Mouse (Mus musculus) erythroid progenitor cell, adult 5-6 weeks (primary cell): ENCODE measurements around the gene Cd4. TPM values are rescaled to one million over a fixed set of nuclear protein-coding genes. Genes with fewer than 3 reads are reported as not detected.

Experiments
- ATAC-seq: replicated peaks from 2 replicates; pipeline ENCODE4 v1.8.0; 2016; ENCODE audit warnings: moderate number of reproducible peaks, mild to moderate bottlenecking, moderate TSS enrichment, inconsistent platforms; ENCODE audit not compliant: poor library complexity, low FRiP score, severe bottlenecking
- total RNA-seq, 2 experiments: library from RNA; stranded (forward) in 1 of 2; stranded (reverse) in 1 of 2; fragments of 150-400 nt in 1 of 2; fragments of 186-747, 209-891 nt in 1 of 2; gene quantifications; 2 replicates each; pipeline versions ENCODE4 v1.2.3 to v1.2.4; 2015 to 2017; ENCODE audit warnings: low replicate concordance in 2 of 2

The Cd4 gene
- total RNA-seq (2015; ENCODE audit: low replicate concordance) (4.3 and 12.2 TPM in 2 replicates), total RNA-seq (2017; ENCODE audit: low replicate concordance) (5.0 and 6.8 TPM in 2 replicates)

DNA sequence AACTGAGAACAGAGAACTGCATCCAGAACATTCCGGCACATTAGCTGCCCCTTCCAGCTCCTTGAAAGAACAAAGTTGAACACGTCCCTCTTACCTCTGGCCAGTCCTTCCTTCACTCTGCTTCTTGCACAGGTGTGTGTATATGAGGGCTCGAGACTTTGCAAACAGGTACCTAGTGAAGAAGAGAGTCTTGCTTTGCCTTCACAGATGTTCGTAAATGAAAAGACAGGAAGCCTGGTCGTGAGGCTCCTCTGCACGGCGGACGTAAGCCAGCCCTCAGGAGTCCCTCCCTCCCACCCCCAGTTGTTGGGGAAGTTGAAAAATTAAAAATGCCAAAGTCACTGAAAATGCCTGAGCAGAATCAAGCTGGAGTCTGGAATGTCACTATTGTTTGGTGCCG lies at the start of gene Cd4:
Gene Cd4 (minus strand): TSS at position 236 of the 400 bp plus-strand sequence.
- ATAC-seq: no peak

DNA sequence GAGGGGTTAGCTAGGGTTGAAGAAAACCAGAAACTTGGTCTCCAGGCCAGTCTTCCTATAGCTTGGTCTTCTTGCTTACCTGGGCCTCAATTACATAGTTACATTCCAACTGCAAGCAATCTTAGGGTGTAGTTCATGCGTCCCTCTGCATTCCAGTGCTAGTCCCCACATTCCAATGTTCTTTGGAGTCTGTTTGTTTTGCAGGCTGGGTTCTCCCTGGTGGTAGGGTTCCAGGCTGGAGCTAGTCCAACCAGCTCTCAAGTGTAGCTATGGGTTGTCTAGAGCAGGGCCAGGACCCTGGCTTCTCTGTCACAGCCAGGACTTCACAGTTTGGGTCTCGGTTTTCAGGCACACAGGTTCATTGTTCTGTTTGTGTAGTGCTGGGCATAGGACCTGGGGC lies 49.5 kb upstream of the Cd4 start:
- no peak for ATAC-seq

DNA sequence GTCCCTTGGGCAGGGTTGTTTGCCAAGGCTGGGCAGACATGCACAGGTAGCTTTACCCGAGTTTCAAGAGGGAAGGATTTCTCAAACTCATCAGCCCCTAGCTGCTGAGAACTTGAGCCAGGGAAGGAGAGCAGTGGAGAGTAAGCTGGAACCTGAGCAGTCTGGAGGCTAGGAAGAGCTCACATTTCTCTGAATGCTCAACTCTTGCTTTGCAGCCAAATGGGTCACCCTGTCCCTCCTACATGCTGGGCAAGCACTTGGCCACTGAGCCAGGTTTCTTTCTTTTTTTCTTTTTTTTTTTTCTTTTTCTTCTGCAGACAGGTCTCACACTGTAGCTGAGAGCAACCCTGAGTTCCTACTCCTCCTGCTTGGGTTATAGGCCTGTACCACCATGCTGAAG lies 48.7 kb upstream of the Cd4 start:
- ATAC-seq: no peak

DNA sequence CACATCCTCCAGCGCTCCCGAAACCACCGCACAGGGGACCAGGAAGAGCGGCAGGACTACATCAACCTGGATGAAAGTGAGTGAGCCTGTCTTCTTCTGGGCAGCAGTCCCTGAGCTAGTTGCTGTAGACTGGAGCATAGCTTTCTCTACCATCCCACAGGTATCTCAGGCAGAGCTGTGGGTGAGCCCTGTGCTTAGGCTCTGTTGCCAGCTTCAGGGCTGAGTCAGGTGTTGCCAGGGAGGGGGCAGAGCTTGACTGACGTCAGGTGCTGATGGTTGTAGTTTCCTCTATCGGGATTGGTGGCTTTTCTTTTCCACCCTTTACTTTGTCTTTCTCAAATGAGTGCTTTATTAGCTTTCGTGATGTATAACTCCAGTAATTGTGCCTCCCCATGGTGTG lies 46.6 kb upstream of the Cd4 start:
- ATAC-seq: no peak

DNA sequence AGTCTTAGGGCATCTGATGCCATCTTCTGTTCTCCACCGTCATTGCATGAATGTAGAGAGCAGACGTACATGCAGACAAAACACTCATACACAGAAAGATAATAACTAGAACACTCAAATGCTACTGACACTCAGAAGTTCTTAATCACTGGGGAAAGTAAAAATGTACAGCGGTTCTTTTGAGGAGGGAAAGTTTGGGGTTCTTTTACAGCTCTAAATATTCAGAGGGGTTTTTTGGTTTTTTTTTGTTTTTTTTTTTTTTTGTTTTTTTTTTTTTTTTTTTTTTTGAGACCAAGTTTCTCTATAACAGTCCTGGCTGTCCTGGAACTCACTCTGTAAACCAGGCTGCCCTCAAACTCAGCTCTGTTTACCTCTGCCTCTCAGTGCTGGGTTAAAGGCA lies 45.1 kb upstream of the Cd4 start:
- no peak for ATAC-seq

DNA sequence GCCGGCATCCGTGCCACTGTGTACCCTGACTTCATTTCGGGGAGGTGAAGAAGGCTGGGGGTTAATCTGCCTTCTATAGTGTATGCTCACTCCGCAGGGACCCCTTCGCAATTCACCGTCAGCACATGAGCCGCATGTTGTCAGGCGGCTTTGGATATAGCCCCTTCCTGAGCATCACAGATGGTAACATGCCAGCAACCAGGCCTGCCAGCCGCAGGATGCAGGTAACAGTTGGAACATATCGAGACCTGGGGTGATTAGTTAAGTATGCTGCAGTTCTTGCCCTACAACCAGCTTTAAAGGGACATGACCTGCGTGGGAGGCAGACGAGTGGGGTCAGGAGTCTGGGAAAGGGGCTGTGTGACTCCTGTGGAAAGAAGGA lies 44.3 kb upstream of the Cd4 start:
- no peak for ATAC-seq

DNA sequence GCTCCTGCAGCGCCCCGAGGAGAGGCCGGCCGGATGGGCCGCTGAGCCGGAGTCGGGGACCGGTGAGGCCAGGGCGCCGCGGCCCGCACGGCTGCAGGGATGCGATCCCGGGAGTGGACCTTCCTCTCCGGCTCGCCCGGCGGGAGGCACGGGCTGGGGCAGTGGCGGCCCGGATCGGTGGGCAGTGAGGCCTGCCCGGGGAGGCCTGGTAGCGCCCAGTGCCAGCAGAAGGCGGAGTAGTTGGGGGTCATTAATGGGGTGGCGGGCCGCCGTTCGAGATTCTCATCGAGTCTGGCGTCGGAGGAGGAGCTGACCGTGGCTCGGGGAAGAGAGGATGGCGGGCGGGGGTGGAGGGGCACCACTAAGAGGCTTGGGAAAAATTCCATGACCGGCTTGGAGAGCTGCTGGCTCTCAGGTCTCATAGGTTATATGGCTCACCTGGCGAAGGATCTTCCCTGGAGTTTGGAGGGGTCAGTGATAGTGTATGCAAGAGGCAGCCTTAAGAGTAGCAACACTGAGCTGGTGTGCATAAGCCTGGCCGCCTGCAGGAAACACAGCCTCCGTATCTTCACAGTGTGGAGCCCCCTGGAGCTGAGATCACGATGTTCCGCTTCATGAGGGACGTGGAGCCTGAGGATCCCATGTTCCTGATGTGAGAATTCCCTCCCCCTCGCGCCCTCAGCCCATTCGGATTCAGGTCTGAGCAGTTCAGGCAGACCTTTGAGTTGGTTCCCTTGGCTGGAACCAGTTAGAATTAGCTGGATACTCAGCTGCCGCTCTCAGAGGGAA lies 43.7 kb upstream of the Cd4 start:
- ATAC-seq: peak; percentile 32

DNA sequence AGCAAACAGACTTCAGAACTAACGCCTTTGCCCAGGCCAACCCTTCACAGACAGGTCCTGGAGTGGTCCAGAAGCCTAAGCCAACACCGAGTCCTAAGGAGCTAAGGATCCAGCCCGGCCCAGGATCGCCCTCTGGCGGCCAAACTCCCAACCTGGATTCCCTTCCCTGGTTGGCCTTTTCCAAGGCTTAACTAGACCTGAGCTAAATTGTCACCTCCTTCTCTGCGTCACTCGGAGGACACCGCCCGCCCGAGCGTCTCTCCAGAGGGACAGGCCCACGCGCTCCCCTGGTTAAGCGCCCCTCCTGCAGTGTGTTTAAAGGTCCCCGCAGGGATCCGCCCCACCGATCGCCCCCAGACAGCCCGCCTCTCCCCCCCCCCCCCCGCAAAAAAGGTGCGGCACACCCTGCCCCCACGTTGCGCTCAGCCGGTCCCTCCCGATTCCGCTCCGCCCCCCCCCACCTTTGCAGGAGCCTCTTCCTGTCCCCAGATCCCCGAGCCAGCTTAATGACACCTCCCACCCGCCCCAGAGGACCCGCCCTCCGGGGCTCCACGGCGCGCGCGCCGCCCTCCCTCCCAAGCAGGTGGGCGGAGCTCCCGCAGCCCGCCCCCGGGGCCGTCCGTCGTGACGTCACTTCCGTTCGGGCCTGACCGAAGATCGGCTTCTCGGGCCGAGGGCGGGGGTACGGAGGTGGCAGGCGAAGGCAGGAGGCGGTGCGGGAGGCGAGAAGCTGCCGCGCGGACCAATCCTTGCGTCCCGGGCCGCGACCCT lies 42.9 kb upstream of the Cd4 start, which contains the start of gene Mlf2:
Gene Mlf2 (plus strand): TSS at position 633 of the 771 bp plus-strand sequence.
- peak; percentile 85 for ATAC-seq

DNA sequence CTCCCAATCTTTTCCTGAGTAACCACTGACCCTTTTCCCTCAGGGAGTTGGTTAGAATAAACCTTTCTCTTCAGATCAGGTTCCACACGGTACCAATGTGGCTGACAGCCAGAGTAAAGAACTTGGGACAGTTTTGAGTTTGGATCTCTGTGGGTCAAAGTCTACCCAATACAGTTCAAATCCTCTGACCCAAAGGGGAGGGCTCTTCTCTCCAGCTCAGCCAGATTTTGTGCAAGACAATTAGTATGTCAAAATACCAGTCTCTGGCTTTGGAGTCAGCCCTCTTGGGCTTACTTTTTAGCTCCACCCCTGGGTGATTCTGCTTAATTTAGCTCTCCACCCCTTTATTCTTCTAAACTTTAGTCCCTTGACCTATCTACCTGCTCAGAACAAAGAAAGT lies 42.2 kb upstream of the Cd4 start:
- ATAC-seq: no peak

DNA sequence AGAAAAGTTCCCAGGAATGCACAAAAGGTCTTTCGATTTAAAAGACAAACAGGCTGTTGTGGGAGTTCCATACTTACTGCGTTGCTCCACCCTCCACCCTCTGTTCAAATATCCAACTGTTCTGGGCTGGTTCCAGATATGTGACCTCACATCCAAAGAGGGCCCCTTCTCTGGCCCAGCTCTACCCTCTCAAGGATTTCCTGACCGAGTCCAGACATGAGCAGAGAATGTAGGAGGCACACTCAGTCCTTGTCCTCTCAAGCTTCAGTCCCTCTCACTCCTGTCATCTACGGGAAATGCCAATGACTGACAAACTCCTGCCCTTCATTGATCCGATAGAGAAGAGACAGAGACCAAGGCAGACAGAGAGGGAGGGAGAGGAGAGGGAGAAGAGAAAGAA lies 37.9 kb upstream of the Cd4 start:
- no peak for ATAC-seq

DNA sequence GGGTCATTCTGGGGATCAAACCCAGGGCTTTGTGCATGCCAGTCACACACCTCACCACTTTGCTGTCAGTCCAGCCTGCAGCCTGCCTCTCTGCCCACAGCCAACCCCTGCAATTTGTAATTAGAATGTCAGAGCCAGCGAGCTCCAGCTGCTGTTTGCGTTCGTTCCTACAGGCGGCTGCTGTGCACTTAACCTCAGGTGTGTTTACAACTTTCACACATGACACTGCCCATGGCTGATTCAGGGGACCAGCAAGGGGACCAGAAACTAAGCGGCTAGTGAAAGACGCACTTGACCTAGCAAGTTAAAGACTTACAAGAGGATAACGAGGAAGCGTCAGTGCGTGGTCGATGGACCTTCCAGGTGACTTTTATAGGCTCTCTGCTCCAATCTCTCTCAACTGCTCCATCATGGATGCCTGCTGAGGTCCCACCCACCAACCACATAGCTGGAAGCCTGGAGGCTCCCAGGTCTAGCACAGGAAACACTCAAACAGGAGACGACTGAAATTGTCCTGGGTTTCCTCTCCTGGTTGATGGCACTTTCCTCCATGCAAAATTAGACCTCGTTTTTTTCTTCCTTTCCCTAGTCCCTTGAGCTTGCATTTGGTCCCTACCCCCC lies 37.3 kb upstream of the Cd4 start:
- no peak for ATAC-seq

DNA sequence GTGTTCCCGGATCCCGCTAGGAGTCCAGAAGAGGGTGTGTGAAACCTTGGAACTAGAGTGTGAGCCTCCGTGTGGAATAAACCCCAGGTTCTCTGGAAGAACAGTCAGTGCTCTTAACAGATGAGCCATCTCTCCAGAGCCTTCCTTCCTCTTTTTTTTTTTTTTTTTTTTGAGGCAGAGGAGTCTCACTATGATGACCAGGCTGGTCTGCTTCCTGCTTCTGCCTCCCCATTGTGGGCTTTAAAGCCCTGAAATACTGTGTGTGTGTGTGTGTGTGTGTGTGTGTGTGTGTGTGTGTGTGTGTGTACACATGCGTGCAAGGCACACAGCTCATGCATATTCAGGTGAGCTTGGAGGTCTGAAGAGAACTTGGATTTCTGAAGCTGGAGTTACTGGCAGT lies 33.5 kb upstream of the Cd4 start:
- ATAC-seq: no peak

DNA sequence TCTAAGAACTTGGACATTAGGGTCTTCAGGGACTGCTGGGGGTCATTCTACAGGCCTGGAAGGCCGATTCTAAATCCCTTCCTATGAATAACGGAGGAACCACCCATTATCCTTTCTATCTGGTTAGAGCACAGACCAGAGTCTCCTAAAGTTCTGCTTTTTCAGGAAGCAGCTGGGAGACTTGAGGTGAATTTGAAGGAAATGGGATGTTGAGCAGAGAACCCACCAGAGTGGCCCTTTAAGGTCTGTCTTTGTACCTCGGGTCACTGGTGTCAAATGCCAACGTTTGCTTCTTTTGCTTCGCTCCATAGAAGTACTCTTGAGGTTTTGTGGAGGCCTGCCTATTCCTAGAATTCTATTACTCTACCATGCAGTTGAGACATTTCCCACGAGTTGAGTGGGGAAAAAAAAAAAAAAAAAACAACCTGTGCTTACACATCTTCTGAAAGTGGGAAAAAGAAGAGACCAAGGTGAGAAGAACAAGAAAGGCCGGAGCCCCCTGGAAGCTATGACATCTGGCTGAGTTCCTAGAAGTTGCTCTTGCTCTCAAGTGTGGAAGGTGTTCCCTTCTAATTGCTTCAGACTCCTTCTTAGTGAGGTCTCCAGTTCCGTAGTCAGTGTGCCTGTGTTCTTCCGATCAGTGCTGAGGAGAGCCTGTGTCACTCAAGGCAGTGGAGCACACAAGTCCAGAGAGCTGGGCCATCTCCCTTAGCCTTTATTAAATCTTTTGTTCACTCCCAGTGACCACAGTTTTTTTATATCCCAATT lies 32.5 kb upstream of the Cd4 start:
- no peak for ATAC-seq

DNA sequence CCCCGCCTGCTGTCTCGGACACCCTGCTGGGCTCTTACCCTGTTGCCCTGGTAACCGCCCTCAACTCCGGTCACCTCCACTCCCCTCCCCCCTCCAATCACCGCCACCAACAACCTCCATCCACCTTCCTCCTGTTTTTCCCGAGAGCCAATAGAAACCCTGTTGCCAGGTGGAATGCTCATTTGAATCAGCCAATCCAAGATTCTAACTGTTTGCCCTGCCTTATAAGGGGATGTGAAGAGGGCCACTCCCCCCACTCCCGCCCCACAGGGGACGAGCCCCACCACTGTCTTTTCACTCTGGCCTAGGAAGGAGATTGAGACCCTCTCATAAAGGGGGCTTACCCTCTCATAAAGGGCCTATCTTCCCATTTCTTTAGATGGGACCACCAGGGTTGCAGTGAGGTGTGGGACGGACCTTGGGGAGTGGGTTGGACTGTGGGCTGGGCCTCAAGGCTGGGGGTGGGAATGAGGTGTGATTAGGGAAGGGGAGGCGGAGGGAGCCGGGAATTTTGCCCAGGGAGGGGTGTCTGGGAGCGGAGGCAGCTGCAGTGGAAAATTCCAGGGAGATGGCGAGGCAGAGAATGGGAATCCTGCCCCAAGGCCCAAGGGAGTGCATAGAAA lies 31.8 kb upstream of the Cd4 start, which contains the start of gene Ptms:
Gene Ptms (minus strand): TSS at position 409 of the 623 bp plus-strand sequence.
- ATAC-seq: no peak

DNA sequence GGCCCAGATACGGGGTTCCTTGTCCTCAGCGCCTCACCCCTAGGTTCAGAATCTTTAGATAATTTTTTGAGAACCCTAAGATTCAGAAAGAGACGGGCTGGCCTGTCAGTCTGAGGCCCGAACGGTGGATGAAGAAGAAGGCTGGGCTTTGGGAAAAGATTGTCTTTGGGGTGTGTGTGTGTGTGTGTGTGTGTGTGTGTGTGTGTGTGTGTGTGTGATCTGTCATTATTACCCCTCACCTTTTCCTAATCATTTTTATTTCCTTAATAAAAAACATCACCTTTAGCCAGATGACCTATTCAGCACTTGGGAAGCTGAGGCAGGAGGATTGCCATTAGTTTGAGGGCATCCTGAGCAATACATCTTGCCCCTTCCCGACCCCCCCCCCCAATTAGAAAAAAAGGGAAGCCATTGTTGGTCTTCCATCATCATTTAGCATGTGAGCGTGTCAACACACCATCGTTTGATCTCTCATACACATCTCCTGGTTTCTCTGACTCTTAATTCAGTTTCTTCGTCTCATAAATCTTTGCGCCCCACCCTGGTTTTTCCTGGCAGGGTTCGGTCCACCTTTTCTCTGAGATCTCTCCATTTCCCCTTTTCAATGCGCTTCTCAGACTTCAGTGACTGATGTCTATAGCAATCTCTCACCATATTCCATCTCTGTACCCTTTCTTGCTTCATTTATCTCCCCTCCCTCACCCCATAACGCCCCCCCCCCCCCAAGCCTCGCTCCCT lies 31.0 kb upstream of the Cd4 start:
- no peak for ATAC-seq

DNA sequence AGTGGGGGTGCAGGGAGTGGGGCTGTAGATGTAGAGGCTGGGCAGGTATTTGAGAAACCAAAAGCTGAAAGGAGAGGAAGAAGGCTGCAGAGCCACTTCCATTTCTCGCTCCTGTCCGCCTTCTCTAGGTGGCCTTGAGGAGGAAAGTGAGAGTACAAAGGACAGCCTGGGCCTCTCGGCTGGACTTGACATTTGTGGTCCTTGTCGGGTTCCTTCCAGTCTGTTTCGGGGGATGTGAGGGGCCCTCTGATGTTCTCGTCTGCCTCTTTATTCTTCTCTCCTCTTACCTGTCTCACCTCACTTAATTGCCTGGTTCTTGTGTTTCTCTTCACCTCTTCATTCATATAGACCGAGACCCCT lies 30.3 kb upstream of the Cd4 start:
- no peak for ATAC-seq

DNA sequence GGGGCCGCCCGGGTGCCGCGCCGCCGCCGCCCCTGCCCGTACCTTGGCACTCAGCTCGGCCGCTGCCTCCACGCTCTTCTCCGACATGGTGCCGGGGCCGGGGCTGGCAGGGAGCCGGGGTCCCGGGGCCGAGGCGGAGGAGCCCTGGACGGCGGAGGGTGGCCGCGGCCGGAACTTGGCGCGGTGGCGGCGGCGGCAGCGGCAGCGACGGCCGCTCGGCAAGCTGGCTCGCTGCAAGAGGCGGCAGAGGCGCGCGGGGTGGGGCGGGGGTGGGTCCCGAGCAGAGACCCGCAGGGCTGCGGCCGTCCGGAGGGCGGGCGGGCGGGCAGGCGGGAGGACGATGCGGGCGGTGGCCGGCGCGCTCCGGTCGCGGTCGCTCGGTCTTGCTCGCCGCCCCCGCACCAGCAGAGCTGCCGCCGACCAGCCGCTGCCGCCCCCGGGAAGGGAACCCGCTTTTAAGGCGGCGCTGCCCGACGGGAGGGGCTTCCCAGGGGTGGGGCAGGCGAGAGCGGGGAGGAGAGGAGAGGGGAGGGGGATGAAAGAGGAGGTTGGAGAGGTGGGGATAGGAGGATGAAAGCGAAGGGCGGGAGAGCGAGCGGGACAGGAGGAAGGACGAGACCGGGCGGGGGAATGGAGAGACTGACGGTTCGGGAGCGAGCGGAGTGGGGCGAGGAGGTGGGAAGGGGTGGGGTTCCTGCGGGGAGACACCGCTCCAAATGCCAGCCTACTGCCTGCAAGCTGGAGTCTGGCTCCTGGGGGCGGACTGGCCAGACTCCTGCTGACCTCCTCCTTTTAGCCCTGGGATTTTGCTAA lies 29.7 kb upstream of the Cd4 start:
- no peak for ATAC-seq
